Mouse (Mus musculus) layer of hippocampus, postnatal 36 days (tissue): ENCODE data around the gene Ccdc40. TPM values are rescaled to one million over a fixed set of nuclear protein-coding genes. Genes with fewer than 3 reads are reported as not detected.
"Not testable (repeated sequence)": the region's sequence is repeated elsewhere in the genome, so short reads cannot be mapped to it uniquely, and the experiment has no call there.

Experiments used
- DNase-seq, 2 experiments: peaks; one replicate each; pipeline ENCODE4 v3.0.0; 2022
- total RNA-seq, 2 experiments: library from RNA; stranded (reverse); gene quantifications; 2 replicates each; pipeline ENCODE4 v1.2.3; 2021

Gene Ccdc40
- total RNA-seq, 2 experiments from 2014 or later, result 1.6 to 2.3 TPM

DNA sequence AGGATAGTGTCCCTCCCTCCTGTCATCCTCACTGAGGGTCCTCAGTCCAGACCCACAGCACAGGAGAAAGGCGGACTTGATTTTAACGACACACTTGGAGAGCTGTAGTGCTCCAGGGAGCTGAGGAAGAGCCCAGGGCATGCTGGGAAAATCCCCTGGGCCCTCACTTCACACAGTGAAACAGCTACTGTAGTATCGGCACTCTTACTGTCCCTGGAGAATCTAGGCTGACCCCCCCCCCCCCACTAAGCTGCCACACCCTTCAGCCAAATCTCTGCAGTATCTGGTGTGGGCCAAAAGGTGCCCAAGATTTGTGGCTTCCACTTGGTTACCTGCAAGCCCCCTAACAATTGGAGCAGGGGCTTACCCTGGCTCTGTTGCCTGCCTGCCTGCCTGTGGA, 8.6 kb downstream of the Ccdc40 start:
- DNase-seq, result no peak

GRCm38 (mm10) chr11:119237568-119238304, 9.4 kb downstream of the Ccdc40 start:
- no peak for DNase-seq

GRCm38 (mm10) chr11:119238305-119238721, 9.9 kb downstream of the Ccdc40 start:
- no peak for DNase-seq

DNA sequence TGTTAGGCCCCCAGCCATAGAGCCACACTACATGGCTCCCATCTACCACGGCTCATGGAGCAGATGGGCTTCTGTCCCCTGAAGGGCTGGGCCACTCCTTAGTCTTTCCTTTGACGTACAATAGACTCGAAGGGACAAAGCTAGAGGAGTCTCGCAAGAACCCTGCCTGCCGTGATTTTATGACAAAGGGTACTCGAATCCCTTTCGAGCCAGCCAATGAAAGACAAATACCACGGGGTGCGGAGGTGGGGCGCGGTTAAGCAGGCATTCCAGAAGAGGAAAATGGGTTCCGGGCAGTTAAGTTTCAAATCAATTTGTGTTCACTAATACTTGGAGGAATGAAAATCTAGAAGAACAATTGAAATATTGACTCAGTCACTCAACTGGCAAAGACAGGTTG, 11.1 kb downstream of the Ccdc40 start:
- DNase-seq, result no peak

DNA sequence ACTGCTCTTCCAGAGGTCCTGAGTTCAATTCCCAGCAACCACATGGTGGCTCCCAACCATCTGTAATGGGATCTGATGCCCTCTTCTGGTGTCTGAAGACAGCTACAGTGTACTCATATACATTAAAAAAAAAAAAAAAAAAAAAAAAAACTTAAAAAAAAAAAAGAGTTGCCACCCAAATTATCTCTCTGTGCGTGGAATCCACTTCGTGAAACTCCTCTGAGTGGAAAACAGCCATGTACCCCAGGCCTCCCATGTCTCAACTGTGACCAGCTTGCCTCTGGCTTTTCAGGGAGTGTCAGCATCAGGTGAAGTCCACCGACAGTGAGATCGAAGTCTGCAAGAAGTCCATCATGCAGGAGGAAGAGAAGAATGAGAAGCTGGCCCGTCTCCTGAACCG, 17.2 kb downstream of the Ccdc40 start:
- not testable (repeated sequence) for DNase-seq

GRCm38 (mm10) chr11:119249011-119249410, 20.6 kb downstream of the Ccdc40 start:
- no peak for DNase-seq

DNA sequence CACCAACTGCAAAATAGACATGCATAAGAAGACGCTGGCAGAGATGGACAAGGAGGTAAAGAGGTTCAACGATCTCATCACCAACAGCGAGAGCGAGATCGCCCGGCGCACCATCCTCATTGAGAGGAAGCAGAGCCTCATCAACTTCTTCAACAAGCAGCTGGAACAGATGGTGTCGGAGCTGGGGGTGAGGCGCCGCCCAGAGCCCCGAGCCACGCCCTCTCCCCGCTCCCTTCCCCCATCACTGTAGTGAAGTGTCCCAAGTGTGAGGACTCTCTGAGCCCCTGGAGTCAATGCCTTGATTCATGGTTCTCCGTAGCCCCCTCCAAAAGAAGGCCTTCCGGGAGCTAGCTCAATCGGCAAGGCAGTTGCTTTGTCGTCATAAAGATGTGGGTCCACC, 22.6 kb downstream of the Ccdc40 start:
- DNase-seq, result no peak

DNA sequence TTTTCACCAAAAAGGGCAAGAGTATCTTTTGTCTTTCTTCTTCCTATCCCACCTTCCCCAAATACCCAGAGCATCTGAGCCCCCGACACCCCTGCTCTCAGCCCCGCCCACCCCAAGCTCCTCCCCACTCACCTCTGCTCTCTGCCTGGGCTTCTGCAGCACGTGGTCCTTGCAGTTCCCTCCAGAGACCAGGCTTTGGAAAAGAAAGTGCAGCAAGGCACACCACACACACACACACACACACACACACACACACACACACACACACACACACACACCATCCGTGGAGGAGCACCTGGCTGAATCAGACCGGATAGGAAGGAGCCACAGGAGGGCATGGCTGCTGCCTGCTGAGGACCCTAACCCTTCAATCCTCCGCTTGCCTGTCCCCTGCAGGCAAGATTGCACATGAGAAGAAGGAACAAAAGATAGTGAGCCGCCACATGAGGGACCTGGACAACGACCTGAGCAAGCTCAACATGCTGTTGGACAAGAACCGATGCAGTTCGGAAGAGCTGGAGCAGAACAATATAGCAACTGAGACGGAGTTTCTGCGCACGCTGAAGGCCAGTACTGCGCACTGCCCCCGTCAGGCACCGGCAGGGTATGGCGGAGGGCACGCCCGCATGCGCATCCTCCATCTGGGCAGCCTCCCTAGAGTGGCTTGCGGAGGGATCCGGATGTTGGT, 24.6 kb downstream of the Ccdc40 start:
- DNase-seq, result peak; percentile 32 to 35

DNA sequence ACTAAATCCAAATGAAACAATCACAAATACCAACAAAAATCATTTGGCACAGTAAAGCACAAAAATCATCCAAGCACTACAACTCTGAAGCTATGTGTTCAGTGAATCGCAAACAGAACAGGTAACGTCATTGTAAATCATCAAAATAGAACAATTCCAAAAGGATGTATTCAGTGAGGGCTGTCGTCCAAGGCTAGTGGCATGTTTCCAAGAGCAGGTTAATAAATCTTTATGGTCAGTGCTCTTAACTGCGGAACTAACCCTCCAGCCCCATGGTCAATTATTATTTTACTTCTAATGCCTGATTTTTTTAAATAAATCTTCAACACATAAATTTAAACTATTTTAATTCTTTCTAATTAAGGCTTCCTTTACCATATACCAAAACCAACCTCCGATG, 28.2 kb downstream of the Ccdc40 start:
- not testable (repeated sequence) for DNase-seq

- no peak for DNase-seq
Observed at GRCm38 (mm10) chr11:119258216-119258571, 29.8 kb downstream of the Ccdc40 start.

GRCm38 (mm10) chr11:119258572-119259322, 30.4 kb downstream of the Ccdc40 start:
- peak; percentile 56 to 68 for DNase-seq

DNA sequence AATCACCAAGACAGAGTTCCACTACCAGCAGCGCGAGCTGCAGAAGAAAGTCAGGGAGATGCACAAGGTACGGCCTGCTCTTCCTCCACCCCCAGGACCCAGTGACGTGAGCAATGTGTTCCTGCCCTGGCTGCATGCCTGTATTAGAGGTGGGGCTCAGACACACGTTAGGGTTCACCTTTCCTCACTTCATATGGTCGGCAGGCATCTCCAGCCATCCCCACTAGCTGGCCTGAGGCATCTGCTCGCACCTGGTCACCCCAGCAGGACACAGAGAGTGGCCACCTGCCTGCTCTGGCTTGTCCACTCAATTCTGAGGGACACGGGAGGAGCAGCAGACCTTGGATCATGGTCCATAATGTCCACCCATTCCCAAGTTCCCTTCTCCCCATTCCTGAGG, 31.6 kb downstream of the Ccdc40 start:
- DNase-seq, result no peak

DNA sequence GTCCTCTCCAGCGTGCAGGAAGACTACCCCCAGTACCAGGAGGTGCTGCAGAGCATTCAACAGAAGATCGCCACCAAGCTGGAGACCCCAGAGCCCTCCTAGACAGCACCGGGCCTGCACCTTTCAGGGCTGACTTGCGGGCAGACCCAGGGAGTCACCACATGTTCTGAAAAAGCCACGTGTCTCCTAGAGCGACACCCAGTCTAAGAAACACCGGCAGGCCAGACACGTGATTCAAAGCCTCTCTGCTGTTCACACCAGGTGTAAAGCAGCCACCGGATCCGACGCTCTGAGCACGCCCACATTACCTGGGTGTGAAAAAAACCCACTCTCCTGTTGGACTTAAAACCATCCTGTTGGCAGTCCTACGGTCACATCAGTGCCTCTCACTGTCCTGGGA, 36.0 kb downstream of the Ccdc40 start:
- DNase-seq, result no peak

DNA sequence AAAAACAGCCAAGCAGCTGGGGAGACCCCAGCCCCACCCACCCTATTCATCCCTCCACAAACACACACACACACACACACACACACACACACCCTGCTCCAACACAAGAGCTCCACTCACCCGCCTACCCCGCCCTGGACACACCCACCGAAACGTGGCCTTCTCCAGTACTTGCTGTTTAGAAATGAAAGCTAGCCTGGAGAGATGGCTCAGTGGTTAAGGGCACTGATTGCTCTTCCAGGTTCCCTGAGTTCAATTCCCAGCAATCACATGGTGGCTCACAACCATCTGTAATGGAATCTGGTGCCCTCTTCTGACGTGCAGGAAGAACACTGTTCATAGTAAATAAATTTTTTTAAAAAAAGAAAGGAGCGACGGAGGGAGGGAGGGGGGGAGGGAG, 37.4 kb downstream of the Ccdc40 start:
- no peak for DNase-seq

DNA sequence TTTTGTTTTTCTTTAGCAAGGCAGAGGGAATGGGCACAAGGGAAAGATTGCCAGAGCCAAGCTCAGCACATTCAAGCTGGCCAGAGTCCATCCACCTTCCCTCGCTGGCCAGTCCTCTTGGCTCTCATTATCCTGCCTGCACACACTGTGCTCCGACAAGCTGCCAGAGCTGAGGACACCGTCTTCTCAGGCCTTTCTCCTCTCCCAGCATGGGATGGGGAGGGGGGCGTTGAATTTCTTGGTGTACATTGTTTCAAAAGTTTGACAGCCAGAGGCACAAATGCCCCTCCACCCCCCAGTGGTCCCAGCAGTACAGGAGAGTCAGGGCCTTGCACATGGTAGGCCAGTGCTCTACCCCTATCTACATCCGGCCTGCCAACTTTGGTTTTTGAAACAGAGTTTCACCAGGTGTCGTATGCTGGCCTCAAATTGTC, 38.9 kb downstream of the Ccdc40 start:
- peak; percentile 38 to 46 for DNase-seq

GRCm38 (mm10) chr11:119267768-119268556, 39.6 kb downstream of the Ccdc40 start, which contains the start of gene Gaa:
Gene Gaa (plus strand): TSS chr11:119267887.
- DNase-seq, result peak; percentile 92 to 95

DNA sequence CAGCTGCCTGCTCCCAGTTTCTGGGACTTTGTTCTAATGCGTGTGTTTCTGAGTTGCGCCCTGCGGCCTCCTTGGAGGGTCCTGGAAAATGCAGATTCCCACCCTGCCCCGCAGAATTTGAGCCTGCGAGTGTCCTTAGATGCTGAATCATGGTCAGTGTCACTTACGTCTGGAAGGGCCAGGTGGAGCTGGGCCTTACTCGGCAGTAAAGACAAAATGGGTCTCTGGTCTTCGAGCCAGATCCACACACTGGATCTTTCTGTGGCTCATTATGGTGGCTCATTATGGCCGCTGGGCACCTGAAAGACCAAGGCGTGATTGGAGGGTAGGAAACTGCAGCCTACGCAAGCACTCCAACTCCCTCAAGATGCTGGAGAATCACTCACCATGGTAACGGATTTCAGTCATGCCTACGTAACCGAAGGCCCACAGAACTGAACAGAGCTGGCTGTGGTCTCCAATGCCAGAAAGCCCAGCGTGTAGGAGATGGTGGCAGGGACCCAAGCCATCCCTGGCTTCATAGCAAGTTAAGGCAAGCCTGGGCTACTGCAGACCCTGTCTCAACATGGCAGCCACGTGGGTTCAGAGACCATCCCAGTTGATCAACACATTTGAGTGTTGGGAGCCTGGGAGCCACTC, 40.3 kb downstream of the Ccdc40 start:
- peak; percentile 60 to 61 for DNase-seq

DNA sequence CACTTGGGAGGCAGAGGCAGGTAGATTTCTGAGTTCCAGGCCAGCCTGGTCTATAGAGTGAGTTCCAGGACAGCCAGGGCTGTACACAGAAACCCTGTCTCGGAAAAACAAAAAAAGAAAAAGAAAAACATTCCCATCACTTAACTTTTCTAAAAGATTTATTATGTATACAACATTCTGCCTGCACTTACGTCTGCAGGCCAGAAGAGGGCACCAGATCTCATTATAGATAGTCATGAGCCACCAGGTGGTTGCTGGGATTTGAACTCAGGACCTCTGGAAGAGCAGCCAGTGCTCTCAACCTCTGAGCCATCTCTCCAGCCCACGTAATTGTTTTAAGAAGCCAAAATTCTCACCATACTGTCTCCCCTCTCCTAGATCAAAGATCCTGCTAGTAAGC, 44.1 kb downstream of the Ccdc40 start:
- DNase-seq, result not testable (repeated sequence)

GRCm38 (mm10) chr11:119273186-119273930, 45.0 kb downstream of the Ccdc40 start:
- no peak for DNase-seq

DNA sequence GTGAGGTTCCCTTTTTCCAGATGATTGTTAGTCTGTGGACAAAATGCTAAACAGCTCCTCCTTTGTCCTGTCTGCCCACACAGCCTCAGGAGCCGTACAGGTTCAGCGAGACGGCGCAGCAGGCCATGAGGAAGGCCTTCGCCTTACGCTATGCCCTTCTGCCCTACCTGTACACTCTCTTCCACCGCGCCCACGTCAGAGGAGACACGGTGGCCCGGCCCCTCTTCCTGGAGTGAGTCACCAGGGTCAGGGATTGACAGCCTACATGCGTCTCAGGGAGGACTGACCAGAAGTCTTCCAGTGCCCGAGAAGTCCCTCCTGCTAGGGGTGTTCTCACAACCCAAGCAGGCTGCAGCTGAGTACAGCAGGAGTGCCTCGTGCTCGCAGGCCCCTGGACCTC, 52.7 kb downstream of the Ccdc40 start:
- DNase-seq, result no peak
